Mouse (Mus musculus): ENCODE data around the gene Gadl1.

GRCm38 (mm10) chr9:115870640-115871039, 38.6 kb upstream of the Gadl1 start:
- TF ChIP-seq GATA1 (IDR thresholded peaks at IDR 0.05; ENCODE audit: borderline replicate concordance, low read length) (no peak), FLI1 (IDR thresholded peaks at IDR 0.05; ENCODE audit: low read length) (no peak)
